Mouse (Mus musculus) T-helper 2 cell (primary cell): ENCODE measurements at regions not wholly inside any gene's neighbourhood (a gene's known extent, or its start where the extent isn't known, plus 50 kb on each side); places are given as distances from the start of the nearest gene placed in this dataset.

Experiments
- in situ Hi-C: fragments of 300-600 bp; cut with MboI, MseI; formaldehyde crosslinking; loops from one replicate; pipeline ENCODE4 v1.15.1; 2025; ENCODE audit warnings: high pct_unique_total_duplicates

- in situ Hi-C loops = no loop called here
These were observed 197.9 kb upstream of the Cep162 start for GRCm38 (mm10) chr9:87453261-87453660.

GRCm38 (mm10) chr9:87452571-87452970 is 197.2 kb upstream of the Cep162 start:
- in situ Hi-C loops = no loop called here

DNA sequence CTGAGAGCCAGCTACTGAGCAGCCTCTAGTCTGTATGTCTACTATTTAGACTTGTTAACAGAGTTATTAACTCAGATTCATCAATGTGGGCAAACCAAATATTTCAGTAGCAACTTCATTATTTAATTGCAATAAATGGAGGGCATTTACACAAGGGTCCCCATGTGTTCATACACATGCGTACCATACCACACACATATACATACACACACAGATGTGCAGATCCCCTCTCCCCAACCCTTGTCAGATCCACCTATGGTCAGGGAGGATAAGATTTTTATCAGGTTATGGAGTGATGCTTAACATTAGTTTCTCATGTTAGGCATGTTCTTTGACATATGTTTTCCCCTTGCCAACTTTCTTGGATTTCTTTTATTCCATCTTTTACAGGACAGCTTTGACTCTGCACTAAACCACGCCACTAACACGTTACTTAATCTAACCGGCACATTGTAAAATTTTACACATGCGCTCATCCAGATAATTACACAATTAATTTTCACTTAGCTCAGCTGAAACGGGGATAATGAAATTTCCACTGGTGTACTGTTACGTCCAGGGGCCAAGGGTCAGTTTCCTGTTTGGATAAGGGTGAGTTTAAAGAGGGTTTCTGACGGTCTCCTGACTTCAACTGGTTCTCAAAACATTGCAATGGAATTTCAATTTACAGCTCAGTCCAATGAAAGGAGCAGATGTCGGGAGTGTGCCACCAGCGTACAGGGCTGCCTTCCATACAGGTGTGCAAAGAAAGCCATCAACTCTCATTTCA is 188.3 kb upstream of the Cep162 start:
- in situ Hi-C loops = no loop called here

GRCm38 (mm10) chr9:87432072-87432471 is 176.7 kb upstream of the Cep162 start:
- in situ Hi-C loops = no loop called here

DNA sequence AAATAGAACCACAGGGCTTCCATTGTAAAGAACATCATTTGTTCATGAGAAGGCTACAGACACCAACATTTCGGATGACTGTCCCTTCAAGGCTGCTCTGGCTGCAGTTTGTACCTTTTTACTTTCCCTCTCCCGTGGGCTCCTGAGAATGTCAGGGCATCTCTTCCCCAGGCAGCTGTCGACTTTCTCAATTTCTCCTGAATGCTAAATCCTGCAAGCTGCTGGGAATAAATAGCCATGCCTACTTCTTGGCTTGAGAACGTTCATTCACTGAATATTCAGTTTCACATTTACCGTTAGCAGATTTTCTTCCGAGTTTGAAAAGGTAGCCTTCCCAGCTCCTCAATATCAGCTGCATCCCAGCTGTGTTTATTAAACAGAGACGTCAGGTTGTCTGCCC is 176.2 kb upstream of the Cep162 start:
- in situ Hi-C loops = no loop called here

DNA sequence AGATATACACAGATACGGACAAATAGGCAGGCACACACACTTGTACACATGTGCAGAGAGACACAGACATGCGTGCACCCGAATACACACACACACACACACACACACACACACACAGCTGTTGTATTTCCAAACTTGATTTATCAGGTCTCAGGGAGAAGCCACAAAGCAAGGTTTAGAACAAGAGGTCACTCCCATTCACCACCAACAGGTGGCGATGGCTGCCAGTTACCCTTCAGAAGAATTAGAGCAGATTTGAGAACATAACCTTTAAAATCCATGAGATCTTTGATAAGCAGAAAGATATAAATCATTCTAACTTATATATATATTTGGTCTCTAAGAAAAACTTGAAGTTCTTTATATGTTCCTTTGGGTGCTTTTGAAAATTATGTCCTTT is 169.9 kb upstream of the Cep162 start:
- in situ Hi-C loops = no loop called here

- in situ Hi-C loops = no loop called here
These were observed 165.8 kb upstream of the Cep162 start for GRCm38 (mm10) chr9:87421175-87421574.

DNA sequence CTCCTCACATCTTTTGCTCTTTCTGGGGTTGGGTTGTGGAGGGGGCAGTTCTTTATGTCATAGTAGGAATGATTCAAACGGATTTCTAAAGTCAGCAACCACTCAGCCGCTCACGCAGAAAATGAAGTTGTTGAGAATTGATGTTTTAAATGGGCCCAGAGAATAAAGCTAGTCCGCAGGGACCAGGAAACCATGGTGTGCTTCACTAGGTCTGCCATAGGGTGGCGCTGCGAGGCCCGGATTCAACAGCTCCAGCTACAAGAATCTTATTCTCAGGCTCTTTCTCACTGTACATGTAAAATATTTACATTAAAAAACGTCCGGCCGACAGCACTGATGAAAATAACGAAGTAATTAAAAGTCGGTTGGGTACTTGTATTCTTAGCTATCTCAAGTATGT is 164.0 kb upstream of the Cep162 start:
- in situ Hi-C loops = no loop called here

DNA sequence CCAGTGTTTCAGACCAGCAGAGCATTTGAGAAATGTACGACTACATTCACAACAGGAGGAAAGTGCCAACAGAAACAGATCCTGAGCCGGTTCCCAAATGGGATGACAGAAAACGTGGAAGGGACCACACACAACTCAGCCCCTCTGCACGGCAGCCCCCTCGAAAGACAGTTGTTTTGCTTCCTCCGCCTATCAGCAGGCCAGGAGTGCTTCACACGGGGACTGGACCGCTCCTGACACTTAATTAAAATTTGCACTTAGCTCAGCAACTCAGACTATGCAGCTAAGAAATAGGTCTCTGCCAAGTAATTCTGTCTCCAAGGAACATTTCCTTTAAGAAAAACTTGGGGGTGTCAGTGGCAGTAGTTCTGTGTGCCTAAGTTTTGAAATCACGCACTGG is 157.6 kb upstream of the Cep162 start:
- in situ Hi-C loops = no loop called here

- in situ Hi-C loops = no loop called here
These were observed 155.7 kb upstream of the Cep162 start for GRCm38 (mm10) chr9:87411044-87411443.

DNA sequence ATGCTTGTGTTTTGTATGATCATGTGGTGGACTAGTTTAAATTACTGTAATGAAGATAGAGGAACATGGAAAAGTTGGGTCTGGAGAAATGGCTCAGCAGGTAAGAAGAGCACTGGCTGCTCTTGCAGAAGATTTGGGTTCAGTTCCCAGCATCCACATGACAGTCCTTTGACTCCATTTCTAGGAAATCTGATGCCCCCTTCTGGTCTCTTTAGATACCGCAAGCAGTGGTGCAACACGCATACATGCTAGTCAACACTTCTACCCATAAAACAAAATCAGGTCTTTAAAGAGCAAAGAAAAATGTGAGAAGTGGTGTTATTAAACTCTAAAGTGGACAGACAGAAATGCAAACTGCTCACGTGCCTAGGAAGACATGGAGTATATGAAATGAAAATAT is 154.4 kb upstream of the Cep162 start:
- in situ Hi-C loops = no loop called here

GRCm38 (mm10) chr9:87408805-87409204 is 153.5 kb upstream of the Cep162 start:
- in situ Hi-C loops = no loop called here

GRCm38 (mm10) chr9:87406476-87406875 is 151.1 kb upstream of the Cep162 start:
- in situ Hi-C loops = no loop called here

- in situ Hi-C loops = no loop called here
These were observed 149.9 kb upstream of the Cep162 start for GRCm38 (mm10) chr9:87405115-87405720.

GRCm38 (mm10) chr9:87402010-87402409 is 146.7 kb upstream of the Cep162 start:
- in situ Hi-C loops = no loop called here

DNA sequence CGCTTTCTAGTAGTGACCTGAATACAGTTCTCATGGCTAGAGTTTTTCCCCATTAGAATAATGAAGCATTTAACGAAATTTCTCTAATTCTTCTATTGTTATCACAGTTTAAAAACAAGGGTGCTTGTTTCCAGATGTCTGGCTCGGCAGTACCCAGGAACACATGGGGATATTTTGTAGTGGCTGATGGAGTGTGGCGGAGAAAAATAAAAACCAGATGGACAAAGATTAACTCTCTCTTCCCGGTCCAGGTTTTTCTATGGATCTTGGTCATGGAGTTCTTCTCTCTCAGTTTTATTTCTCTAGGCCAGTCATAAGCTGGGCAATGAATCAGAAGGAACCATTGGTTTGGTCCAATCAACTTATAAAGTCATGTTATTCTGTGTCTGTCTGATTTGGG is 132.2 kb upstream of the Cep162 start:
- in situ Hi-C loops = loop anchor here (10.0 kb wide), 1 partner anchor 387 kb away; no protein-coding TSS in a partner anchor

DNA sequence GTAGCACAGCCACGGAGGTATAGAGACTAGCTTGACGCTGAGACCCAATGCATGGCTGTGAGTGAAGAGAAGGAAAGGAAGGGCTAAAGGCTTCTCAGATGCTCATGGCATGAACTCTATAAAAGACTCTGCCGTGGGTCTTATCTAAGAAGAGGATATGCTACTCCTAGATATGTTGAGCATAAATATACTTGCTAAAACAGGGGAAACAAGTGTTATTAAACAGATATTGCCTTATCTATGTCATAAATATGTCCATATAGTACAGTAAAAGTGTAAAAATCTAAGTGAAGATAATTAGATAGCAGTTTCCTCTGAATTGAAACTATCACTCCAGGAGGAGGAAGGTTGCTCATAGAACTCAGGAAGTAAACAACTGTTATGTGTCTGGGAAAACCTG is 128.2 kb upstream of the Cep162 start:
- in situ Hi-C loops = loop anchor here (10.0 kb wide), 1 partner anchor 391 kb away; no protein-coding TSS in a partner anchor

DNA sequence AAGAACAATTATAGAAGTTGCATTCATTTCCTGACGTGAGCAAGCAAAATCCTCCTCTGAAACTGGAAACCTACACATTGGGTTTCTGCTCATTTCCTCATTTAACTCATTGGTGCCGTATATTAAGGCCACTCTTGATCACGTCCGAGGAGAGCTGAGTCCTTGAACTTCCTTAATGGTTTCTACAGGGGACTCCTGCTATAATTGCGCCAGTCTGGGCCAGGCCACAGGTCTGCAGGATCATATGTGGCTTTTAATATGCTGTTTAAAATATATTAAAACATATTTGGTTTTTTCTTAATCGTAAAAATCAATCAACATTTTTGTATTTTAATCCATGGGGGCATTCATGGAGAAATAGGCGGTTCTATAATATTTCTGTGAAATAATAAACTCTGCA is 122.6 kb upstream of the Cep162 start:
- in situ Hi-C loops = no loop called here

DNA sequence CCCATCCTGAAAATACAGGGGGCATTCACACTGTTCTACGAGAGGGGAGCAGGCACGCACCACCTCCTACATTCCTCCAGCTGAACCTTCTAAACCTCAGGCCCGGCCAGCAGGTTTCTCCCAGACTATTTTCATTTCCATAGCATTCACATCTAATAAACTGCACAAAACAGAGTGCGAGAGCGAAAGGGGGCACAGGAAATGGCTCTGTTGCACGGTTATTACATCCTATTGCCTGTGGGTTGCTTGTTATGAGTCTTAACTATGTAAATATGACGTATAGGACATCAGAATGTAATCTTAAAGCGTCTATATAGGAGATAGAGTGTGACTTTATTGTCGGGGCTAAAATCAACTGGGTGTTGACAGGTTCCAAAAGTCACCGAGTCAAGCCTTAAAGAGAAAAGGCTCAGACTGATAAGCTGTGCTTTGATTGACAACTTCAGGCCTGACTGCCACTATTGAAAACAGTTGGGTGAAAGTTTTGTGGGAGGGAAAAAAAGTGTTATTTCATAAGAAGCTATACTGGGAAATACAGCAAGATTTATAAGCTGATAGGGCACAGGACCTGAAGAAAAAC is 121.5 kb upstream of the Cep162 start:
- in situ Hi-C loops = no loop called here

DNA sequence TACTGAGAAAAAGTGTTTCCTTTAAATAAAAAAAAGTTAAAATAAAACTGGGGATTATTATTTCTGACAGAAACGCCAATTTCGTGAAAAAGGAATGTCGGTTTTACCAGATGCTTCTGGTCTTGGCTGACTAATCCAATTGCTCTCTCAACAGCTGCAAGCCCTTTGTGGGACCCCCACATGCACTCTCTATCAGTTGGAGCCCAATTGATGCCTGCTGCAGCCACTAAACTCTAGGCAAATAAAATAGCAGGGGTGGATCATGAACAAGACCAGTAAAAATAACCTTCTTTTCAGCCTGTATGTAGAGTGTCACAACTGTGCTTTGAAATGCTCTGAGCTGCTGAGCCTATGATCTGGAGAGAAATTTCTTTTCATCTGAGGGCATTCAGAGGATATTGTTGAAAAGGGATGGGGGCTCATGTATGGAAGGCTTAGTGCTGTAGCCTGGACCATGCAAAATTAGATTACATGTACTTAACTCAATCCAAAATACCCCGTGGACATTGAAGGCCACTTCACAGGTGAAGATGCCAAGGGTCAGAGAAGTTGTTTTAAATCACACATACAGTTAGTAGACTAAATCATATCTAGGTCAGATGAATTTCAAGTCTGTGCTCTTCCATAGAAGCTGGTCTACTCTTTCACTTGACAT is 117.0 kb upstream of the Cep162 start:
- in situ Hi-C loops = no loop called here

- in situ Hi-C loops = no loop called here
These were observed 113.7 kb upstream of the Cep162 start for GRCm38 (mm10) chr9:87369059-87369458.

DNA sequence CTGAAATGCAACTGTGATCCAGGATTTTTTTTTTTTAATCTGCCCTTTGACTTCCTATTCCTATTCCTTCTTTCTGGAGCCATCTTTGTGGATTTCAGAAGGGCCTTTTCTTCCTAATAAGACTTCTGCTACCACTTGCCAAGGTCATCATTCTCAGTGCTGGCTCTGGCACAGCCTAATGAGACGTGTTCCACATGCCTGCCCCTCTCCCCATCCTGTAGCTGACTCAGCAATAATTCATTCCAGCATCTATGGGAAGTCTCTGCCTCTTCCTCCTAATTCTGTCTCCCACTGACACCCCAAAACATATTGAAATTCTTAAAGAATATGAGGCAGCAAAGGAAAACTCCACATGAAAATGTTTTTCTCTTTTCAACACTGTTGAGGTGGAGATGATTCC is 91.7 kb upstream of the Cep162 start:
- in situ Hi-C loops = no loop called here
